Mouse (Mus musculus) bone marrow macrophage, adult 2 months (primary cell): ENCODE measurements around the gene Spag4.

Source experiments
- CTCF ChIP-seq: IDR thresholded peaks from 2 replicates; pipeline ENCODE4 v1.5.1; 2012; ENCODE audit warnings: low read depth, mild to moderate bottlenecking, low read length, moderate library complexity
- POLR2A ChIP-seq: IDR thresholded peaks from 2 replicates; pipeline ENCODE4 v1.6.1; 2012; ENCODE audit warnings: mild to moderate bottlenecking, low read depth, low read length, borderline replicate concordance

DNA sequence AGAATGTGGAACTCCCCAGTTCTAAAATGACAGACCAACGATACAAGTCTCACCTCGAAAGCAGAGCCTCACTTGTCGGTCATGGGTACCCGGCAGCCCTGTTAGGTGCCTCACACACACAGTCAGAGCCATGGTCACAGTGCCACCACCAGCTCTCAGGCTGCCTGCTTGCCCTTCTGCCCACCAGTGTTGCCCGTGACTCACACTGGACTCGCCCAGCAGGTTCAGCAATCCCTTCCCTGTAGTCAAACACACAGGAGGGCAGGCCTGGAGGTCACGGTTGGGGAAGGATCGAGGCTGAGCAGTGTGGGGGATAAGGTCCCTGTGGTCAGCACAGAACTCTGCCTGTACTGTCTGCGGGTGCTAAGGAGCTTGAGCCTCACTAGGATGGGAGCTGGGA, 12.2 kb upstream of the Spag4 start, which contains the start of gene Fer1l4:
- TF ChIP-seq CTCF (no peak), POLR2A (no peak)
